Mouse (Mus musculus) heart, postnatal 0 days (tissue): Measurements from ENCODE around the gene Eddm3b.

Source experiments
- CTCF ChIP-seq: IDR thresholded peaks from 2 replicates; pipeline ENCODE4 v1.5.1; 2016; ENCODE audit warnings: antibody characterized with exemption, control low read depth, low read depth
- EP300 ChIP-seq: IDR thresholded peaks from 2 replicates; pipeline ENCODE4 v1.6.1; 2016; ENCODE audit warnings: antibody characterized with exemption, low read depth

GRCm38 (mm10) chr14:51069617-51070016 is 44.6 kb upstream of the Eddm3b start:
- TF ChIP-seq EP300 (no peak), CTCF (0 out of 2 replicates have a peak, but pooled peaks have one; percentile 25)
